Mouse (Mus musculus) E14TG2a.4 (cell line): Measurements from ENCODE around the gene Ext2.

ENCODE experiments used
- CTCF ChIP-seq: conservative IDR thresholded peaks from 2 replicates; pipeline ENCODE4 v1.5.1; 2014; ENCODE audit warnings: low read length
- POU5F1 ChIP-seq: IDR thresholded peaks from 2 replicates; pipeline ENCODE4 v1.6.1; 2014; ENCODE audit warnings: low read length, borderline replicate concordance

DNA sequence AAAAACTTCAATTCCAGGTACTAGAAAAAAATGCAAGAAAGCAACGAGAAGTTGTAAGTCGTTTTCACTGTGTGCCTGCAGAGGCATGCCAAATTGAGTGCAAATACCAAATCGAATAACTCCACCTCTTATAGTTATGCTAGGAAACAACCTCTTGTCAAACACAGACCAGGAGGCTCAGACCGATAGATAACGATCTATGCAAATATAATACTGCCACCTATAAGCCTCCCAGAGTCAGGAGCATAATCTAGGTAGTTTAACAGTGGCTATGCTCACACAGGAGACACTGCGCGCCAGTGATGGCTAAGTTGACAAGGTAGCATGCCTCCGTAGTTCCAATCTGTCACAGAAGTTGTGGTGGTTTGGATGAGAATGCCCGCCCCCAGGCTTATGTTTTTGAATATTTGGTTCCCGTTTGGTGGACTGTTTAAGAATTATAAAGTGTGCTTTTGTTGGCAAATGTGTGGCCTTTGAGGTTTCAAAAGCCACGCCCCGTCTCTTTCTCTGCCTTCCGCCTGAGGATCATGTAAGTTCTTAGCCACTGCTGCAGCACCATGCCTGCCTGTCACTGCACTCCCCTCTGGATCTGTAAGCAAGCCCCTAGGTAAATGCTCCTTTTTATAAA lies 28.1 kb upstream of the Ext2 start:
- TF ChIP-seq CTCF = no peak
- TF ChIP-seq POU5F1 = no peak
